Mouse (Mus musculus): ENCODE results near the gene Abi3bp.

- TF ChIP-seq TAL1 (IDR thresholded peaks at IDR 0.05; ENCODE audit: low read length) (no peak), GATA1 (IDR thresholded peaks at IDR 0.05; ENCODE audit: low read length) (no peak)
Measured at GRCm38 (mm10) chr16:56451482-56451881, 26.2 kb upstream of the Abi3bp start.

Measured in erythroblast, embryonic 14.5 days (primary cell).